Mouse (Mus musculus) liver (tissue): ENCODE measurements at regions not wholly inside any gene's neighbourhood (a gene's known extent, or its start where the extent isn't known, plus 50 kb on each side); places are given as distances from the start of the nearest gene placed in this dataset.

Experiments used
- DNase-seq: peaks from one replicate; pipeline ENCODE4 v3.0.0-alpha.2; 2020; ENCODE audit warnings: mixed read lengths

DNA sequence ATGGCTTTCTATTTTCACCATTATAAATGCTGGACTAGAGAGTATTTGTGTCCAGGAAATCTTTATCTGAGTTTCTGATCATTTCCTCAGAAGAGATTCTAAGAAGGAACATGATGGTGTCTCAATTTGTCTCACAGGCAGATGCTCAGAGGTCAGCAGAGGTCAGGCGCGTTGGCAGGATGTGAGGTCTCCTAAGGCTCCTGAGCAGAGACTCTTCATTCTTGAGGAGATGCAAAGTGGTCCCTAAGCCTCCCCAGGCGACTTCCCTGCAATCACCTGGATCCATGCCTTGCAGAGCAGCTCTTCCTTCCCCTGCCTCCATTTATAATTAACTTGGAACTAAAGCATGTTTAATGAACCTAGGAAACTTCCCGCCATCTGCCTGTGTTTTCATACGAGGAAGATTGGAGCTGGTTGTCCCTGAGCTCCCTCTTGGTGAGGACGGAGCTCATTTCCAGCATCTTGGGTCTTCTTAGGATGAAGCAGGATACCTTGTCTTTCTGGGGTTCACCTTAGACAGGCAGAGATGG is 71.8 kb downstream of the Arf2 start:
- DNase-seq: no peak

DNA sequence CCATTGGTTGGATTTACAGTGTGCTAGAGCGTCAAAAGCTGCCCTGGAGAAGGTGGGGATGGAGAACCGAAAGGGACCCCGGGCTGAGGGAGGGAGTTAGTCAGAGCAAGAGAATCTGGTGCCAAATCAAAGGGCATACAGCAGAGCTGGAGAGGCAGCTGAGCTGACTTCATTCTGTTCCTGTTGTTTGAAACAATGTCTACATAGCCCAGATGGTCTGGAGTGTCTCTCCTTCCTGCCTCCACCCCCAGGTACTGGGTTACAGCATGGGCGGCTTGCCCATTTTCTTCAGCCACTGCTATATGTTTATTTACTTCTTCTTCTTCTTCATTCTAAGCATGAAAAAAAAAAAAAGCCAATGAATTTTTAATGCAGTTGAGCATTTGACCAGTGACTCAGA is 78.7 kb downstream of the Arf2 start:
- DNase-seq: no peak

DNA sequence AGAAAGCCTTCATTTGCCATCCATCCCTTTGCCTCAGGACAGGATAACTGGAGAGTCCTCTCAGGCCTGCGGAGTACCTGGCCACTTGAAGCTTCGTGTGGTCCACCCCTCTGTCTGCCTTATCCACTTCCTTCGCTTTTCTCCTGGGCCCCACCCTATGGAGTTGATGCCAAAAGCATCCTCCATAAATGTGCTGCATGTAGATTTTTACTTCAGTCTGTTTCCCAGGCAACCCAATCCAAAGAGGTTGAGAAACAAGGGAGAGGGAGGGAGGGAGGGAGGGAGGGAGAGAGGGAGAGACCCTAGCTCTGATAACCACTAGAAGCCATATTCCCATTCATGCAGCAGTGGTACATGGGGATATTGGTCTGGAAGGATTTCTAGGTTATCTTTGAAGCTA is 80.7 kb upstream of the Crhr1 start:
- no peak for DNase-seq

DNA sequence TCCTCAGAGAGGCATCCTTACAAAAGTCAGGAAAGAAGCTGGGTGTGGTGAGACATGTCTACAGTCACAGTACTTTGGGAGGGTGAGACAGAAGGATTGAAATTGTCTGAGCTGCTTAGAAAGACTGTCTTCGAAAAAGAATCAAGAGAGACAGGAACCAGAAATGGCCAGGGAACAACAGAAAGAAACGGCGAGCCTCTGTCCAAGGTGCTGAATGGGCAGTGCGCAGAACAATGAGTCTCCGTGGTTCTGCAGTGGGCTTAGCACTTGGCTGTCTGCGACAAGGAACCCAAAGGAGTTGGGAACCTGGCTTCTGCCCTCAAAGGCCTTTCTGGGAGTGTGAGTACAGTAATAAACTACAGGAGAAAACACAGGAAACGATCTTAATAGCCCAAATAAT is 79.4 kb upstream of the Crhr1 start:
- DNase-seq: peak; percentile 37

DNA sequence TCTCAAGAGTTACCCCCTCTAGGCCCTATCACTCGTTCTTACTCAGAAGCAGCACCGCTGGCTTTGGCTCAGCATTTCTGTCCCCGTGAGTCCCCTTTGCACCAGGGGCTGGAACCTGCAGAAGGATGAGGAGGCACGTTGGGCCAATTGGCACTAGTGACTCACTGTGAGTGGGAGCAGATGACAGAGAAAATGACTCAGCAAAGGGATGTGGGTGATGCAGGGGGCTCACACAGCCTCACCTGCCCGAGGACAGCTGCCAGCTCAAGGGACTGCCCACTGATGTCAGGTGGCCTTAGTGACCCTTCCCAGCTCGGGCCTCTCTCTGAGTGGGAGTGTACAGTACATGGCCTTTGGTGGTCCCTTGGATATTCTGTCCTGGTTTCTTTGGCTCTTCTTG is 76.7 kb upstream of the Crhr1 start:
- no peak for DNase-seq

DNA sequence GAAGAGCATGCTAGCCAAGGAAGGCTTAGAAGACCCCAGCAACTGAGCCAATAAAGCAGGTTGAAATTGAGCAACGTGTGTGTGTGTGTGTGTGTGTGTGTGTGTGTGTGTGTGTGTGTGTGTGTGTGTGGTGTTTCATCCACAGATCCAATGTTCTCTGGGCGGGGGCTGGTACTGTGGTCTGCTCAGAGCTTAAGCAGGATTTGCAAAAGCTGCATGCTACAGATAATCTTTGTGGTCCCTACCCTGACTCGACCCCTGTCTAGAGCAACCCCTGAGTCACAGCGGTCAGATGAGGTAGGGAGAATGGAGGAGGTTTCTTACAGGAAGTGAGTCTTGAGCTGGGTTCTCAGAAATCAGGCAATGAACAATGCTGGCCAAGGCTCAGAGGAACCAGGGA is 75.6 kb upstream of the Crhr1 start:
- no peak for DNase-seq

DNA sequence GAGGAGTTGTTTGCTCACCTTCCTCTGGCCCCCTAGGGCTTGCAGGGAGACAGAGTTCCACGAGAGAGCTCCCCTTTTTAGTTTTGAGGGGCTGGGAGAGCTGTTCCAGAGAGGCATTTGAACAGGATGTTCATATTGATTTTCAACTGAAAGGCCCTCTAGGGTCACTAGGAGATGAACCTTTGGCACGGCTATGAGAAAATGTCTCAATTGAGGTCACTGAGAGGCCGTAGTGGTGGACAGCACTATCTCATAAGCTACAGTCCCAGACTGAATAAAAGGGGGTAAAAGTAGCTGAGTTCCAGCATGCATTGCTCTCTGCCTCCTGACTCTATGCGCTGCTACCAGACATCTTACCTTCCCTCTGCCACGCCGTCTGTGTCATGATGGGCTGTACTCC is 74.1 kb upstream of the Crhr1 start:
- DNase-seq: no peak

DNA sequence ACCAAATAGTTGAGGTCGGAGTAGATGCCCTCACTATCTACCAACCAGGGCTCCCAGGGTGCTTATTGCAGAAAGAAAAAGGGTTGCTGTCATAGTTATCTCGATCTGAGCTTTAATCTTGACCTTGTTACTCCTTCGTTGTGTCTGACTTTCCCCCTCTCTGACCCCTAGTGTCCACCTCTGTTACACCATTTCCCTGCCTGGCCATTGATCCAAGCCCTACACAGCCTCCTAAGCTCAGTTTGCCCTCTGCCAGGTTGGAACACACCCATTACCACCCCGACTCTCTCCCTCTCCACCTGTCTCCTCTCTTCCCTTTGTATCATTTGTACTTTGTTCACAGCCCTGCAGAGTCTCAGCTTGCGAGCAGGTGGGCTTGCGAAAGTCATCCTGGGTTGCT is 73.6 kb upstream of the Crhr1 start:
- no peak for DNase-seq

DNA sequence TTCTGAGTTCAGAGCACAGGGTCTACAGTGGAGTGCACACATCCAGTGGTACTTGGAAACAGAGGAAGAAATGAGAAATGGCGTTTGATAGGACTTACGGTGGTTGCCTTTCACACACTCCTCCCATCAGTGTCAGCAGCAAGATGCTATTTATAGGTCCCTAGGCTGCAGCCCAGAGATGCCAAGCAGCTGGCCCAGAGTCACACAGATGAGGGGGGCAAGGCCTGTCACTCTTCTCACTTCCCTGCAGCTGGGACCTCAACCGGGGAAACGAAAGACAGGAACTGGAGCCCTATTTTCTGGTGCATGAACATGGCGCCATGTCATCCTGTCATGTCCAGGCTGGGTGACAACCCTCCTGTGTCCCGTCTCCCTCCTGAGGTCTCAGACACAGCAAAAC is 71.3 kb upstream of the Crhr1 start:
- DNase-seq: no peak

DNA sequence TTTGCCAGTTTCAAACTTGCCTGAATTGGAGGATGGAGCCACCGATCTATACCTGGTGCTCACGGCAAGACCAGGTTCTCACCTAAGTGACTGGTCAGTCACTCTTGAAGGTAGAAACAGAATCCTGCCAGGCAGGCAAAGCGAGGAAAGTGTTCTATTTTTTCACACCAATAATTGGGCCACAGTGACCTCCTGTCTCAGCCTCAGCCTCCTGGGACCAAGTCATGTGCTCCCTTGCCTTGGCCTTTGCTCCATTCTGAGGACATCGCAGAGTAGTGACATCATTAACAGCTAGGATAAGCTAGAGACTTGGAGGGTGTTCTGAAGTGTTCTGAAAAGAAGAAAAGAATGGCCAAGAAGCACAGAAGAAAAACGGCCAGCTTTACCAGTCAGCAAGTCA is 67.5 kb upstream of the Crhr1 start:
- DNase-seq: no peak

DNA sequence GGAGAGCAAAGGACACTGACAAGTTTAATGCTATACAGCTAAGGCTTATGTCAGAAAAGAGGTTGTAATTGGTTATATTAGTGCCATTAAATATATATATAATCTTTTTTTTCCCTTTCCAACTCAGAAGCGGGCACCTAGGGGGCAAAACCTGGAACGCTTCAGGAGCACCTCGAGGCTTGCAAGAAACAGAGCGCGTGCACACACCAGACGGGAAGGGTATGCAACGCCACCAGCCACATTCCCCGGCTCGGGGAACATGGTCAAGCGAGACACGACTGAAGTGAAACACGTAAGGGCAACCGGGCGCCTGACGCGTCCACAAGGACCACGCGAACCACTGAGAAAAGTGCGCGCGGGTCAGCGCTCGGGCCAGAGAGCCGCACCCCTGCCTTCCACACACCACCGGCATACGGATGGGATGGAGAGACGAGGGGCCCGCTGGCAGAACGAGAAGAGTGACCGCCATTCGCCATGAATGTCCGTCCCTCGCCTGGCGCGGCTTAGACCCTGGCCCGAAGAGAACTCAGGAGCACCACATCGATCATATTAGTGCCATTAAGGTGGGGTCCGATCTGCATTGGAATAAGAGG is 60.0 kb upstream of the Crhr1 start:
- DNase-seq: no peak

DNA sequence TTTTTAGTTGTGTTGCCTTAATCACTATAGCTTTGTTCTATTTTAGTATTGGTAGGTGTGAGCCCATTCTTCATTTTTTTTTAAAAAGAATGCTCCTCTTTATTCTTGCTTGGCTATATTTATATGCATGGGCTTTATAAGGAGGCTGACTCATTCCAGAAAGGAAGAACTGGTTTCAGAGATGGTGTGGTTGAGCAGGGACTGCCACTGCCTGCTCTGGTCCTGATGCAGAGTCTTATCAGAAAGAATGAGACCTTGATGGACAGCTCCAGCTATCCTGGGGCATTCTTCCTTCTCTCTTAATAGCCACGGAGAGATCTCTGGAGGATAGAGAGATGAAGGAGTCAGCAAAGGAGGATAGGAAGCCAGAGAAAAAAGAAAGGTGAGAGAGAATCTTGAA is 57.9 kb upstream of the Crhr1 start:
- DNase-seq: no peak

DNA sequence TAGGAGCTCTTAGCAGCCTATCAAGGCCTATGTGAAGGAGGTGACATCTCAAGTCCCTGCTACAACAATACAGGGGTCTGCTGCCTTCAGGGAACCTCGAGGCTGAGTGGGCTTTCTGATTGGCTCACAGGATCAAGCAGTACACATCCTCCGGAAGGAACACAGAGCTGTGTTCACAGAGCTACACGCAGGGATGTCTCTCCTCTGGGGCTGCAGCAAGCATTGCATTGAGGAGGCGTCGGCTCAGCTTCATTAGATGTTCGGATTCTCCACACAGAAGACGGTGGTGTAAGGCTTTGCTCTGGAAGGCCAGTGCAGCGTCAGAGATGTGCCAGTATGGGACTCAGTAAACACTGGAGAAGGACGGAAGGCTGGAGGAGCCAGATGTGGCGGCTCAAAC is 57.3 kb upstream of the Crhr1 start:
- DNase-seq: no peak

DNA sequence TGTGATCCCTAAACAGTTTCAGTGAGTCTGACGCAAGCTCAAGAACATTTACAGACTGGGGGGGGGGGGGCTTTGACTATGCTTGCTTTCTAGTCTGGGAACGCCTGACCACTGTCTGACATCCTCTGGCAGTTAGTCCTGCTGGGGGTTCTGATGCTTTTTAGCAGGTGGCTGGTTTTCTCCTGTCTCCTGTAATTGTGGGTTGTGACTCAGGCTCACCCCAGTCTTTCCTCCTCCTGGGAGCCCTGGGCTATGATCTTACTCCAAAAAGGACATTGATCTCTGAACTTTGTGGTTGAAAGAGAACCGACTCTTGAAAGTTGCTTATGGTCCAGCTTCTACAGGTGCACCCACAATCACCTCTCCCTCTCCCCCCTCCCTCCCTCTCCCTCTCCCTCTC is 50.6 kb upstream of the Crhr1 start:
- DNase-seq: no peak
